Mouse (Mus musculus) G1E (cell line): Measurements from ENCODE around the gene Prpsap1.
A peak's percentile ranks its signal among the peaks of the same experiment; 100 is the strongest.

Experiments
- CTCF ChIP-seq: IDR thresholded peaks from 2 replicates; pipeline ENCODE4 v1.5.1; 2012; ENCODE audit warnings: low read depth, low read length, inconsistent platforms, mixed read lengths
- GATA1 ChIP-seq: IDR thresholded peaks from 2 replicates; pipeline ENCODE4 v1.6.1; 2012; ENCODE audit warnings: borderline replicate concordance, low read length, inconsistent platforms, mixed read lengths
- GATA2 ChIP-seq: IDR thresholded peaks from 2 replicates; pipeline ENCODE4 v1.6.1; 2012; ENCODE audit warnings: low read depth, low read length, inconsistent platforms, borderline replicate concordance
- POLR2AphosphoS5 ChIP-seq: IDR thresholded peaks from 2 replicates; pipeline ENCODE4 v1.6.1; 2012; ENCODE audit warnings: low read depth, low read length, inconsistent platforms; ENCODE audit not compliant: insufficient replicate concordance

- TF ChIP-seq CTCF (peak; percentile 24; the same call in 1 of the 2 replicates), GATA1 (no peak), GATA2 (no peak), POLR2AphosphoS5 (no peak)
Observed at GRCm38 (mm10) chr11:116488693-116489375, 5.2 kb downstream of the Prpsap1 start.
